Mouse (Mus musculus): ENCODE results near the gene Zmym1.
"Not testable (repeated sequence)": the region's sequence is repeated elsewhere in the genome, so short reads cannot be mapped to it uniquely, and the experiment has no call there.

DNA sequence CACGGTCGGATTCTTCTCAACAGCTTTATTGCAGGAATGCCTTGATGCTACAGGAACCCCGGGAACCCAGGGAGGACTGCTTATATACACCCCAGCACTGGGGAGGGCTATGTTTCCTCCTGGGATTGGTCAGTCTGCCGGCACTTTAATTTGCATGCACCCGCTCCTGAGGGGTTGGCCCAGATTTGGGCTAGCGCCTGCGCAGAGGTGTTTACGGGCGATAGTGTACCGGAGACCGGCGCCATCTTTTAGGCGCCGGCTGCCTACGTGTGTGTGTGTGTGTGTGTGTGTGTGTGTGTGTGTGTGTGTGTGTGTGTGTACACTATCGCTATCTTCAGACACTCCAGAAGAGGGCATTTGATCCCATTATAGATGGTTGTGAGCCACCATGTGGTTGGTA is 61.6 kb downstream of the Zmym1 start:
- not testable (repeated sequence) for TF ChIP-seq EP300, CTCF (IDR thresholded peaks at IDR 0.05; ENCODE audit: low read depth)

Measured in liver, postnatal 0 days (tissue).